In the genomic region with DNA sequence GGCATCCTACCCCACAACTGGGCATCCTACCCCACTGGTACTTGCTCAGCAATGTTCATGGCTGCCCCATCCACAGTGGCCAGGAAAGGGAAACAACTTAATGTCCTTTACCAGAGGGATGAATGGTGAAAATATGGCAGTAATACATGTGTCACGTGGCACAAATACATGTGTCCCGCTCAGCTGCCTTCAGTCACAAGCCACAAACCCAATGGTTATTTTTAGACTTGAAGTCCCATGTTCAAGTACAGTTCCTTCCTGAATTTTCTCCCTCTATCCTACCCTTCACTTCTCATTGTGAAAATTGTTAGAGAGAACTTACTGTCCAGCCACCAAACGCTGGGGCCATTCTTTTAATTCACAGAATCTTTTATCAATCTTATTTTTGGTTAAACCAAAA, we compare ENCODE assay signal across 15 mouse cellular contexts.
"Had no signal": no experiment of that assay in that cellular context is flagged by ENCODE, and none has a peak within 500 bp of the region (broad histone marks: within the 10 kb centered on the region; RNA-seq: fewer than 3 reads in every experiment).

No protein-coding gene starts in this region.

- H3K4me3 ChIP-seq: limb, embryonic 10.5 days; liver, embryonic 15.5 days; midbrain, embryonic 10.5 days; myocyte had no signal

- H3K27me3 ChIP-seq: liver, embryonic 15.5 days had no signal

- H3K36me3 ChIP-seq: limb, embryonic 10.5 days; liver, embryonic 15.5 days; midbrain, embryonic 10.5 days had no signal

- H3K9ac ChIP-seq: liver, embryonic 15.5 days had no signal

- H3K27ac ChIP-seq: kidney, postnatal 0 days; limb, embryonic 10.5 days; liver, embryonic 15.5 days; midbrain, embryonic 10.5 days had no signal

- DNase-seq: kidney, adult 9 months; kidney, postnatal 36 days; layer of hippocampus, adult 9-11 months; layer of hippocampus, postnatal 36 days; lung, adult 2 months; lung, postnatal 10 days; lung, postnatal 4 days; midbrain, embryonic 14.5 days; thymus, adult 18-20 months; thymus, postnatal 14 days had no signal

- H3K9me3 ChIP-seq: limb, embryonic 10.5 days; liver, embryonic 15.5 days; midbrain, embryonic 10.5 days had no signal
